Mouse (Mus musculus) neural tube, embryonic 10.5 days (tissue): ENCODE data around the gene Akain1.
A peak's percentile ranks its signal among the peaks of the same experiment; 100 is the strongest.

Experiments used
- DNase-seq: peaks from one replicate; pipeline ENCODE4 v3.0.0-alpha.2; 2017; ENCODE audit warnings: low spot score; ENCODE audit errors: extremely low spot score

Akain1 gene

GRCm38 (mm10) chr17:69479261-69479660 is 40.1 kb downstream of the Akain1 start:
- no peak for DNase-seq

GRCm38 (mm10) chr17:69487116-69487515 is 48.0 kb downstream of the Akain1 start:
- DNase-seq: no peak

- no peak for DNase-seq
These were observed 48.8 kb downstream of the Akain1 start for GRCm38 (mm10) chr17:69487884-69488283.

GRCm38 (mm10) chr17:69488826-69489225 is 49.7 kb downstream of the Akain1 start:
- DNase-seq: no peak

- no peak for DNase-seq
These were observed 53.2 kb downstream of the Akain1 start for GRCm38 (mm10) chr17:69492368-69492767.

- DNase-seq: no peak
These were observed 56.4 kb downstream of the Akain1 start for GRCm38 (mm10) chr17:69495531-69495930.

- no peak for DNase-seq
These were observed 57.0 kb downstream of the Akain1 start for GRCm38 (mm10) chr17:69496125-69496524.

GRCm38 (mm10) chr17:69497315-69497714 is 58.2 kb downstream of the Akain1 start:
- no peak for DNase-seq

- DNase-seq: no peak
These were observed 59.8 kb downstream of the Akain1 start for GRCm38 (mm10) chr17:69498913-69499312.

- no peak for DNase-seq
These were observed 60.3 kb downstream of the Akain1 start for GRCm38 (mm10) chr17:69499441-69499840.

- DNase-seq: no peak
These were observed 66.9 kb downstream of the Akain1 start for GRCm38 (mm10) chr17:69506070-69506469.

- no peak for DNase-seq
These were observed 77.3 kb downstream of the Akain1 start for GRCm38 (mm10) chr17:69516344-69516907.

GRCm38 (mm10) chr17:69531472-69531871 is 92.3 kb downstream of the Akain1 start:
- DNase-seq: peak; percentile 36
